Mouse (Mus musculus): Measurements from ENCODE around the gene Ccdc146. TPM values are rescaled to one million over a fixed set of nuclear protein-coding genes. Genes with fewer than 3 reads are reported as not detected.
A peak's percentile ranks its signal among the peaks of the same experiment; 100 is the strongest.

Ccdc146 gene
- polyA plus RNA-seq, 1 experiment from 2014 or later: 0.06 TPM

- no peak for ATAC-seq (ENCODE audit: insufficient number of reproducible peaks, insufficient read depth, low FRiP score, low TSS enrichment, low read depth)
- no peak overlapping the region for H3K27ac ChIP-seq
- no peaks in the 10 kb centered on the region; the same call in 1 of the 2 replicates for H3K27me3 ChIP-seq
- WGBS: 80% methylated on average over 4 of the region's 4 CpGs
- no peaks in the 10 kb centered on the region for H3K36me3 ChIP-seq
- H3K9ac ChIP-seq (replicated peaks): no peak overlapping the region
- H3K9me3 ChIP-seq: no peaks in the 10 kb centered on the region
- H3K4me3 ChIP-seq (replicated peaks): no peak overlapping the region
- no peaks in the 10 kb centered on the region for H3K4me1 ChIP-seq (replicated peaks)
- no peak overlapping the region for H3K4me2 ChIP-seq
These were observed 5.9 kb downstream of the Ccdc146 start for GRCm38 (mm10) chr5:21418613-21419012.

GRCm38 (mm10) chr5:21414116-21414820 lies 10.2 kb downstream of the Ccdc146 start:
- Histone ChIP-seq H3K27me3 (no peaks in the 10 kb centered on the region; the same call in 1 of the 2 replicates), H3K4me1 (replicated peaks) (no peaks in the 10 kb centered on the region), H3K36me3 (no peaks in the 10 kb centered on the region), H3K9me3 (no peaks in the 10 kb centered on the region), H3K4me3 (replicated peaks) (no peak overlapping the region), H3K9ac (replicated peaks) (no peak overlapping the region), H3K4me2 (no peak overlapping the region), H3K27ac (no peak overlapping the region)
- ATAC-seq (ENCODE audit: insufficient number of reproducible peaks, insufficient read depth, low FRiP score, low TSS enrichment, low read depth): no peak
- 85% methylated on average over 1 of the region's 1 CpGs for WGBS

- H3K4me1 ChIP-seq (replicated peaks): no peaks in the 10 kb centered on the region
- H3K4me2 ChIP-seq: no peak overlapping the region
- no peak overlapping the region for H3K27ac ChIP-seq
- no peak for ATAC-seq (ENCODE audit: insufficient number of reproducible peaks, insufficient read depth, low FRiP score, low TSS enrichment, low read depth)
- no peaks in the 10 kb centered on the region for H3K9me3 ChIP-seq
- no peak overlapping the region for H3K4me3 ChIP-seq (replicated peaks)
- 89% methylated on average over 3 of the region's 3 CpGs for WGBS
- no peak overlapping the region for H3K9ac ChIP-seq (replicated peaks)
- no peaks in the 10 kb centered on the region; the same call in 1 of the 2 replicates for H3K27me3 ChIP-seq
- H3K36me3 ChIP-seq: no peaks in the 10 kb centered on the region
These were observed 11.2 kb downstream of the Ccdc146 start for GRCm38 (mm10) chr5:21413322-21413721.

DNA sequence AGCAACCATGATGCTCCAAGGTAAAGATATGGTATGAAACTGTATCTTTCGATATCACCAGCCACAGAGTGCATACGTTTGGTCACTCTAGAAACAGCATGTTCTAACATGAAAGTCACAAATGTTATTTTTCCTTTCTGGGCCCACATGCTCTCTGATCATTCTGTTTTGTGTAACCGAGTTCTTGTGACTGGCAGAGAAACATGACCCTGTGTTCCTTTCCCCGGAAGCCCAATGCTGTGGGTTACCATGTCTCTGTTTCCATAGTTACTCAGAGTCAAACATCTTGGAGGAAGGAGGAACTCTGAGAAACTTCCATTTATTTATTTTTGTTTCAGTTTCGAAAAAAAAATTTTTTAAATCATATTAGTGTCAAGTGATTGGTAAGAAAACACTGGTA lies 12.4 kb downstream of the Ccdc146 start:
- H3K4me3 ChIP-seq (replicated peaks): no peak overlapping the region
- no peaks in the 10 kb centered on the region for H3K36me3 ChIP-seq
- H3K27me3 ChIP-seq: no peaks in the 10 kb centered on the region; the same call in 1 of the 2 replicates
- no peaks in the 10 kb centered on the region for H3K4me1 ChIP-seq (replicated peaks)
- no peak overlapping the region for H3K27ac ChIP-seq
- H3K9ac ChIP-seq (replicated peaks): no peak overlapping the region
- 87% methylated on average over 5 of the region's 5 CpGs for WGBS
- no peaks in the 10 kb centered on the region for H3K9me3 ChIP-seq
- ATAC-seq (ENCODE audit: insufficient number of reproducible peaks, insufficient read depth, low FRiP score, low TSS enrichment, low read depth): no peak
- no peak overlapping the region for H3K4me2 ChIP-seq

GRCm38 (mm10) chr5:21411261-21411666 lies 13.2 kb downstream of the Ccdc146 start:
- H3K4me3 ChIP-seq (replicated peaks): no peak overlapping the region
- no peak overlapping the region for H3K27ac ChIP-seq
- 78% methylated on average over 5 of the region's 5 CpGs for WGBS
- no peak overlapping the region for H3K9ac ChIP-seq (replicated peaks)
- H3K27me3 ChIP-seq: no peaks in the 10 kb centered on the region
- H3K36me3 ChIP-seq: no peaks in the 10 kb centered on the region
- no peaks in the 10 kb centered on the region for H3K4me1 ChIP-seq (replicated peaks)
- no peak overlapping the region for H3K4me2 ChIP-seq
- no peaks in the 10 kb centered on the region for H3K9me3 ChIP-seq
- no peak for ATAC-seq (ENCODE audit: insufficient number of reproducible peaks, insufficient read depth, low FRiP score, low TSS enrichment, low read depth)

DNA sequence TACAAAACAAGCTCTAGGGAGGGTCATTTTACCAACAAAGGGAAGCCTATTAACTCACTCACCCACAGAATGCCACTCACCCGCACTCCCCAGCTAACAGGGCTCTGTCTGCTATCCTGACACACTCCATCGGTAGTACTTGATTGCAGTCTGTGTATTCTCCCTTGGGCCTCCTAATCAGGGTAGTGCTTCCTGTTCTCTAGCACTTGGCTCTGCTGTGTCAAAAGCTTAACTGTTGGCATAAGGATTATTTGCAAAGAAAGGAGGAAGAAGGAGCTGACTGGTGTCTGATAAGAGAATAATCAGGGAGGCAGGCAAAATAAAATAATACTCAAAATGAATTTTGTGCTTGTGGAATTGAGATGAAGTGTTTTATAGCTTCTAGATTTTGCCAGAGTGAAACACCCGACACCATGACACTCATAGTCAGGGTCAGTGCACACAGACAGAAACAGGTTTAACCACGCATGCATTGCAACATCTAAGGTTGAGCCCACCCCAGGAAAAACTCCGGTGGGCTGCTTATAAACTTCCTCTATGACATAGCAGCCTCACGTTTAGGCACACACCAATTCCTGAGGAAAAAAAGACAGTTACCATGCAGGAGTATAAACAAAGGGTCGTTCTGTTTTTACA lies 29.2 kb downstream of the Ccdc146 start:
- Histone ChIP-seq H3K9me3 (no peaks in the 10 kb centered on the region), H3K36me3 (no peaks in the 10 kb centered on the region), H3K4me3 (replicated peaks) (no peak overlapping the region), H3K4me1 (replicated peaks) (peaks cover 27% of the 10 kb centered on the region), H3K27me3 (no peaks in the 10 kb centered on the region; the same call in 1 of the 2 replicates), H3K9ac (replicated peaks) (no peak overlapping the region), H3K27ac (no peak overlapping the region), H3K4me2 (no peak overlapping the region)
- no peak for ATAC-seq (ENCODE audit: insufficient number of reproducible peaks, insufficient read depth, low FRiP score, low TSS enrichment, low read depth)
- 45% methylated on average over 7 of the region's 7 CpGs for WGBS

DNA sequence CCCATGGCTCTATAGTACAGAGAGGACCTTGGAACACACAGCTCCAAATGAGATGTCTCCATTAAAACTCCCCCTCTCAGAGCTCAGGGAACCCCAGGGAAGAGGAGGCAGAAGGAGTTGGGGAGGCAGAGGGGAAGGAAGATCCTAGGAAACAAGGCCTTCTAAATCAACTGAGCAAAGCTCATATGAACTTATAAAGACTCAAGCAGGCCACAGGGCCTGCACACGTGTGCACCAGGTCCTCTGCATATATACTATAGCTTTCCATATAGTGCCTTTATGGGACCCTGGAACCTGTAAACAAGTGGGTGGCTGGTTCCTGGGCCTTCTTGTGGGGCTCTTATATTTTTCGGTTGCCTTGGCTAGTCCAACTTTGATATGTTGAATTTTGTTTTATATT lies 29.9 kb downstream of the Ccdc146 start:
- Histone ChIP-seq H3K36me3 (no peaks in the 10 kb centered on the region), H3K4me2 (no peak overlapping the region), H3K27me3 (no peaks in the 10 kb centered on the region; the same call in 1 of the 2 replicates), H3K4me3 (replicated peaks) (no peak overlapping the region), H3K4me1 (replicated peaks) (peaks cover 27% of the 10 kb centered on the region), H3K9me3 (no peaks in the 10 kb centered on the region), H3K9ac (replicated peaks) (no peak overlapping the region), H3K27ac (0 out of 2 replicates have a peak overlapping the region, but pooled peaks have one; percentile 5)
- ATAC-seq (ENCODE audit: insufficient number of reproducible peaks, insufficient read depth, low FRiP score, low TSS enrichment, low read depth): no peak
- WGBS: 58% methylated on average over 2 of the region's 2 CpGs

DNA sequence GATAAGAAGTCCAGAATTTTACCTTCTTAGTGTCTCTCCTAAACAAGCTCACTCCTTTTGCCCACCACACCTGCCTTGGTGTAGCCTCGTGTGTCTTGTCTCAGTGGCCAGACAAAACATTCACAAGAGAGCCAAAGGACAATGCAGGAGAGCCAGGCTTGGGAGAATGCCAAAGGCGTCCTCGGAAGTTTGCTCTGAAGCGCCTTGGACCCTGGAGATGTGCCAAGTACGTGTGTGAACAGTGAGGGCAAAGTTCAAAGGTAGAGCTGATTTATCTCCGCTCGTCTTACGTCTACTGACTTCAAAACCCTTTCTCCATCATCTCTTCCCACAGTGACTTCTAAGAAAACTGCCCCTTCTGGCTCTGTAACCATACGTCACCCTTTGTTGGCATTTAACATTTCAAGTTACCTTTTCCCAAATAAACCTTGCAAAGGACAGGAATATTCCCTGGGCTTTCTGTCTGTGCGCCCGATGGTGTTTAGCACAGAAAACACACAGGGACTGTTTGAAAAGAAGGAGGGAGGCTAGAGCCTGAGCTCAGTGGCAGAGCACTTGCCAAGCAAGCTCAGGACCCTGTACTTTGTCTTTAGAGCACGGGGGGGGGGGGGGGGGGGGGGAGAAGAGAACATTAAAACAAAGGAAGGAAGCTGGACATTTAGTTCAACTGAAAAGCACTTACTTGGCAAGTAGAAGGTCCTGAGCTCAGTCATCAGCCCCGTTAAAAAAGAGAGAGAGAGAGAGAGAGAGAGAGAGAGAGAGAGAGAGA lies 32.7 kb downstream of the Ccdc146 start:
- H3K9me3 ChIP-seq: no peaks in the 10 kb centered on the region
- H3K4me2 ChIP-seq: no peak overlapping the region
- H3K4me3 ChIP-seq (replicated peaks): no peak overlapping the region
- H3K27ac ChIP-seq: no peak overlapping the region
- WGBS: 51% methylated on average over 13 of the region's 13 CpGs
- H3K36me3 ChIP-seq: no peaks in the 10 kb centered on the region
- no peak for ATAC-seq (ENCODE audit: insufficient number of reproducible peaks, insufficient read depth, low FRiP score, low TSS enrichment, low read depth)
- H3K9ac ChIP-seq (replicated peaks): no peak overlapping the region
- H3K27me3 ChIP-seq: no peaks in the 10 kb centered on the region; the same call in 1 of the 2 replicates
- H3K4me1 ChIP-seq (replicated peaks): peaks cover 25% of the 10 kb centered on the region

DNA sequence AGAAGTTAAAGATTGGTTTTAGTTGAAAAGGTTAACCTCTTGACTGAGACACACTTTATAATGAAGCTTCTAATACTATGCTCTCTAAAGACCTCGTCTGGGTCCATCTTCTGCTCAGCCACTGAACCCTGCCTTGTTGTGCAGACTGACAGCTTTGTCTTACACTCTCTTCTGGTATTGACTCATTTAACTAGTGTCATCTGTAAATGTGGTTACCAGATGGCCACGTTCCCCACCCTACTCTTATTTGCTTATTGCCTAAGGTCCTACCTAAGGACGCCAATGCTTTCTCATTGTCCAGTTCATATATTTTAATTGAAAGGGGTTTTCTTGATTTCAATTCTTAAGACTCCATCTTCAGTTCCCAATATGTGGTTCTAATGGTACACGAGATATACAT lies 35.6 kb downstream of the Ccdc146 start:
- peaks cover 11% of the 10 kb centered on the region for H3K27me3 ChIP-seq
- H3K36me3 ChIP-seq: no peaks in the 10 kb centered on the region
- H3K4me2 ChIP-seq: no peak overlapping the region
- no peak for ATAC-seq (ENCODE audit: insufficient number of reproducible peaks, insufficient read depth, low FRiP score, low TSS enrichment, low read depth)
- no peaks in the 10 kb centered on the region for H3K9me3 ChIP-seq
- H3K27ac ChIP-seq: no peak overlapping the region
- no peak overlapping the region for H3K4me3 ChIP-seq (replicated peaks)
- no peak overlapping the region for H3K9ac ChIP-seq (replicated peaks)
- WGBS: 71% methylated on average over 4 of the region's 4 CpGs
- peaks cover 1% of the 10 kb centered on the region; the same call in 1 of the 2 replicates for H3K4me1 ChIP-seq (replicated peaks)

- Histone ChIP-seq H3K27me3 (peaks cover 12% of the 10 kb centered on the region), H3K9me3 (no peaks in the 10 kb centered on the region), H3K4me1 (replicated peaks) (peaks cover 9% of the 10 kb centered on the region), H3K4me3 (replicated peaks) (no peak overlapping the region), H3K9ac (replicated peaks) (no peak overlapping the region), H3K36me3 (no peaks in the 10 kb centered on the region), H3K4me2 (no peak overlapping the region), H3K27ac (no peak overlapping the region)
- ATAC-seq (ENCODE audit: insufficient number of reproducible peaks, insufficient read depth, low FRiP score, low TSS enrichment, low read depth): no peak
These were observed 37.1 kb downstream of the Ccdc146 start for GRCm38 (mm10) chr5:21387340-21387739.

DNA sequence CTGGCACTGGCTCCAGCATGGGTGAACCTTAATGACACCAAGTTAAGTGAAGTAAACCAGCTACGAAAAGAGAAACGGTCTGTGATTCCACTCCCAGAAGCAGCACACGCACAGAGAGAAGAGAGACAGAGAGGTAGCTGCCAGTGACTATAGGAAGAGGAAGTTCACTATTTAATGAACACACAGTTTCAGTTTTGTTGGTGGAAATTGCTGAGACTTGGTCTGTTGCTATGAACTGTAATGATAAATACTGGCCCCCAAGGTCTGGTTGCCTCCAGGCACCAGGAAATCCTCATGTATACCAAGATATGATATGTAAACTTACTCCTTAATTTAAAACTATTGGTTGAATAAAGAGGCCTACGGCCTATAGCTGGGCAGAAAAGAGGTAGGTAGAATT lies 38.0 kb downstream of the Ccdc146 start:
- 85% methylated on average over 4 of the region's 4 CpGs for WGBS
- no peak overlapping the region for H3K4me3 ChIP-seq (replicated peaks)
- H3K9me3 ChIP-seq: no peaks in the 10 kb centered on the region
- H3K4me1 ChIP-seq (replicated peaks): peaks cover 9% of the 10 kb centered on the region
- no peaks in the 10 kb centered on the region for H3K36me3 ChIP-seq
- no peak overlapping the region for H3K9ac ChIP-seq (replicated peaks)
- H3K27me3 ChIP-seq: peaks cover 12% of the 10 kb centered on the region
- H3K4me2 ChIP-seq: no peak overlapping the region
- no peak overlapping the region for H3K27ac ChIP-seq
- no peak for ATAC-seq (ENCODE audit: insufficient number of reproducible peaks, insufficient read depth, low FRiP score, low TSS enrichment, low read depth)

Measured in limb, embryonic 12.5 days (tissue).